Mouse (Mus musculus) limb, embryonic 12.5 days (tissue): Measurements from ENCODE around the gene Zfp456. TPM values are rescaled to one million over a fixed set of nuclear protein-coding genes. Genes with fewer than 3 reads are reported as not detected.
"Not testable (repeated sequence)": the region's sequence is repeated elsewhere in the genome, so short reads cannot be mapped to it uniquely, and the experiment has no call there.

Experiments
- ATAC-seq: fragments of 200-750 bp; cut with Nextera tagmentation; 2 replicates; pipeline ENCODE4 v1.8.0; 2017; ENCODE audit warnings: low read depth, moderate TSS enrichment; ENCODE audit not compliant: insufficient number of reproducible peaks, insufficient read depth, low FRiP score, low TSS enrichment
- H3K27ac ChIP-seq: fragments of 300-500 bp; sonication (generic); 2 replicates; pipeline ENCODE4 v1.5.1; 2016; ENCODE audit warnings: mild to moderate bottlenecking, moderate library complexity
- H3K27me3 ChIP-seq: fragments of 300-500 bp; sonication (generic); 2 replicates; pipeline ENCODE4 v1.6.1; 2016; ENCODE audit warnings: mild to moderate bottlenecking, moderate library complexity
- H3K36me3 ChIP-seq: fragments of 300-500 bp; sonication (generic); 2 replicates; pipeline ENCODE4 v1.6.1; 2016; ENCODE audit warnings: mild to moderate bottlenecking, moderate library complexity
- H3K4me1 ChIP-seq: fragments of 300-500 bp; sonication (generic); replicated peaks from 2 replicates; pipeline ENCODE4 v1.6.1; 2016
- H3K4me2 ChIP-seq: fragments of 300-500 bp; sonication (generic); 2 replicates; pipeline ENCODE4 v1.6.1; 2016; ENCODE audit warnings: mild to moderate bottlenecking, moderate library complexity
- H3K4me3 ChIP-seq: fragments of 300-500 bp; sonication (generic); replicated peaks from 2 replicates; pipeline ENCODE4 v1.5.1; 2016; ENCODE audit warnings: mild to moderate bottlenecking
- H3K9ac ChIP-seq: fragments of 300-500 bp; sonication (generic); replicated peaks from 2 replicates; pipeline ENCODE4 v1.6.1; 2016; ENCODE audit warnings: mild to moderate bottlenecking, moderate library complexity
- H3K9me3 ChIP-seq: fragments of 300-500 bp; sonication (generic); 2 replicates; pipeline ENCODE4 v1.6.1; 2016; ENCODE audit warnings: mild to moderate bottlenecking, moderate library complexity
- WGBS: fragments of 180-500 bp; shearing (Covaris S2); methylation state at CpG from one replicate; pipeline ENCODE4 v1.1.7; 2016; 5-methylcytosine and 5-hydroxymethylcytosine counted together
- polyA plus RNA-seq: library from polyadenylated mRNA; unstranded; fragments of >200 nt; fragmentation: Nextera tagmentation; extraction: Ambion mirVana; gene quantifications from 2 replicates; pipeline ENCODE4 v1.2.1, GENCODE M21; 2016

The Zfp456 gene
- polyA plus RNA-seq = 1.4 and 1.8 TPM in 2 replicates

- H3K27ac ChIP-seq, H3K9me3 ChIP-seq, H3K27me3 ChIP-seq, H3K36me3 ChIP-seq, H3K4me1 ChIP-seq: not testable (repeated sequence)
- 22% methylated on average over 13 of the region's 15 CpGs for WGBS
- H3K9ac ChIP-seq = peak within 1 kb of the TSS; percentile 42; the same call in 1 of the 2 replicates
- peak within 1 kb of the TSS; percentile 58 for H3K4me2 ChIP-seq
- peak within 1 kb of the TSS; percentile 46 for H3K4me3 ChIP-seq
- ATAC-seq = peak; percentile 89
Measured at GRCm38 (mm10) chr13:67375050-67375911, at the start of gene Zfp456, which contains the start of gene Gm28041. Zfp456 (minus strand) TSS chr13:67375810. Gm28041 (minus strand) TSS chr13:67375733.

GRCm38 (mm10) chr13:67422532-67422931, 46.9 kb upstream of the Zfp456 start:
- H3K4me1 ChIP-seq, H3K4me3 ChIP-seq, H3K9me3 ChIP-seq, ATAC-seq, H3K4me2 ChIP-seq, H3K36me3 ChIP-seq, H3K9ac ChIP-seq, H3K27ac ChIP-seq, H3K27me3 ChIP-seq: not testable (repeated sequence)
- WGBS = 96% methylated on average over 2 of the region's 2 CpGs

- Histone ChIP-seq H3K27me3 (no peaks in the 10 kb centered on the region), H3K4me3 (peak within 1 kb of the TSS; percentile 58), H3K4me1 (peaks cover 4% of the 10 kb centered on the region), H3K27ac (no peak within 1 kb of the TSS), H3K9ac (peak within 1 kb of the TSS; percentile 67), H3K4me2 (peak within 1 kb of the TSS; percentile 83), H3K36me3 (no peaks in the 10 kb centered on the region), H3K9me3 (no peaks in the 10 kb centered on the region)
- WGBS = 3% methylated on average over 22 of the region's 22 CpGs
- peak; percentile 83 for ATAC-seq
Measured at GRCm38 (mm10) chr13:67421207-67421857, 45.7 kb upstream of the Zfp456 start, which contains the start of gene Zfp459. Zfp459 (minus strand) TSS chr13:67421418.

GRCm38 (mm10) chr13:67420558-67421206, 45.1 kb upstream of the Zfp456 start:
- no peak overlapping the region for H3K27ac ChIP-seq
- no peak; the same call in 1 of the 2 replicates for ATAC-seq

GRCm38 (mm10) chr13:67416811-67417210, 41.2 kb upstream of the Zfp456 start:
- no peak overlapping the region for H3K27ac ChIP-seq
- no peaks in the 10 kb centered on the region for H3K36me3 ChIP-seq
- H3K9me3 ChIP-seq = no peaks in the 10 kb centered on the region
- no peaks in the 10 kb centered on the region for H3K27me3 ChIP-seq
- no peak overlapping the region for H3K4me3 ChIP-seq
- H3K9ac ChIP-seq = no peak overlapping the region
- H3K4me1 ChIP-seq = peaks cover 4% of the 10 kb centered on the region
- no peak for ATAC-seq
- WGBS = 88% methylated on average over 3 of the region's 3 CpGs
- no peak overlapping the region for H3K4me2 ChIP-seq

More at GRCm38 (mm10) chr13:67420558-67421206, 45.1 kb upstream of the Zfp456 start:
- Histone ChIP-seq H3K4me2 (peak overlapping the region; percentile 83), H3K4me3 (peak overlapping the region; percentile 58), H3K4me1 (peaks cover 4% of the 10 kb centered on the region), H3K9me3 (no peaks in the 10 kb centered on the region), H3K9ac (peak overlapping the region; percentile 67), H3K27me3 (no peaks in the 10 kb centered on the region), H3K36me3 (no peaks in the 10 kb centered on the region)
- 36% methylated on average over 11 of the region's 11 CpGs for WGBS

GRCm38 (mm10) chr13:67415759-67416158, 40.1 kb upstream of the Zfp456 start:
- no peak overlapping the region for H3K4me3 ChIP-seq
- H3K27ac ChIP-seq = no peak overlapping the region
- no peak for ATAC-seq
- WGBS = 89% methylated on average over 6 of the region's 6 CpGs
- no peaks in the 10 kb centered on the region for H3K36me3 ChIP-seq
- no peak overlapping the region for H3K9ac ChIP-seq
- no peaks in the 10 kb centered on the region for H3K9me3 ChIP-seq
- H3K4me1 ChIP-seq = peaks cover 2% of the 10 kb centered on the region
- no peaks in the 10 kb centered on the region for H3K27me3 ChIP-seq
- no peak overlapping the region for H3K4me2 ChIP-seq

GRCm38 (mm10) chr13:67413634-67414033, 38.0 kb upstream of the Zfp456 start:
- H3K4me1 ChIP-seq, H3K36me3 ChIP-seq, H3K4me3 ChIP-seq, H3K27me3 ChIP-seq, H3K9me3 ChIP-seq, ATAC-seq, H3K27ac ChIP-seq, H3K9ac ChIP-seq, H3K4me2 ChIP-seq: not testable (repeated sequence)
- WGBS = 78% methylated on average over 3 of the region's 3 CpGs

GRCm38 (mm10) chr13:67399183-67399903, 23.7 kb upstream of the Zfp456 start, which contains the start of gene Zfp429:
Zfp429 (minus strand) TSS chr13:67399819.
- peak; percentile 96 for ATAC-seq
- H3K4me3 ChIP-seq = peak within 1 kb of the TSS; percentile 53

GRCm38 (mm10) chr13:67376255-67376654, 645 bp upstream of the Zfp456 start:
- 83% methylated on average over 3 of the region's 3 CpGs for WGBS
- H3K27ac ChIP-seq, H3K36me3 ChIP-seq, H3K4me1 ChIP-seq, H3K9me3 ChIP-seq, ATAC-seq, H3K4me2 ChIP-seq, H3K27me3 ChIP-seq, H3K4me3 ChIP-seq, H3K9ac ChIP-seq: not testable (repeated sequence)

More at GRCm38 (mm10) chr13:67399183-67399903, 23.7 kb upstream of the Zfp456 start, which contains the start of gene Zfp429:
- H3K27me3 ChIP-seq, H3K27ac ChIP-seq, H3K36me3 ChIP-seq, H3K4me1 ChIP-seq, H3K9me3 ChIP-seq: not testable (repeated sequence)
- peak within 1 kb of the TSS; percentile 55 for H3K4me2 ChIP-seq
- 2% methylated on average over 16 of the region's 16 CpGs for WGBS
- H3K9ac ChIP-seq = peak within 1 kb of the TSS; percentile 44

- ATAC-seq = peak; percentile 87
- Histone ChIP-seq H3K4me2 (peak within 1 kb of the TSS; percentile 68), H3K9me3 (no peaks in the 10 kb centered on the region), H3K4me1 (no peaks in the 10 kb centered on the region), H3K27me3 (no peaks in the 10 kb centered on the region), H3K4me3 (peak within 1 kb of the TSS; percentile 58), H3K27ac (no peak within 1 kb of the TSS), H3K9ac (peak within 1 kb of the TSS; percentile 57), H3K36me3 (no peaks in the 10 kb centered on the region)
- WGBS = under 1% methylated on average over 15 of the region's 15 CpGs
Measured at GRCm38 (mm10) chr13:67360131-67360744, 15.4 kb downstream of the Zfp456 start, which contains the start of the genes Gm28044 and Zfp953. Gm28044 (minus strand) TSS chr13:67360536. Zfp953 (minus strand) TSS chr13:67360605.
